16 mouse cellular contexts compared by ENCODE assay signal in the genomic region with DNA sequence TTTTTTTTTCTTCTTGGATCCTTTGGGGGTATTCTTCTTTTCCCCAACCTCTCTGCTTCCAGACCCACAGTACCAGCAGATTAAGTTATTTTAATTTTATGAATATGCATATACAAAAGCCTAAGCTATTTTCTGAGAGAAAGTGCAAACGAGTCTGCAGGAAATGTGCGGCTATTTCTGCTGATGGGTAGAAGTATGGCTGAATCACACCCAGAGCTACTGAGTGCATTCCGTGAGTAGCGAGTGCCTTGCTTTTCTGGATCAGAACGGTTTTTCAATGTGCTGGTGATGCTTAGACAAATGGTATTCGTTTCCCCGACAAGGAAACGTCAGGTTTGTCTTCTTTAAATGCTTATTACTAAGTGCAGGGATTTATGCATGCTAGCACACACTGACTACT.
A peak's percentile ranks its signal among the peaks of the same experiment; 100 is the strongest.
DNase-seq lines count a peak whose midpoint lies in the region.
"Had no signal": no experiment of that assay in that cellular context is flagged by ENCODE, and none has a peak within 500 bp of the region (broad histone marks: within the 10 kb centered on the region; RNA-seq: fewer than 3 reads in every experiment).

No protein-coding gene starts in this region.

- peak; percentile 11 to 41 for DNase-seq in frontal cortex, postnatal 36 days (ENCODE audit: low spot score in 2 of 2)
- no peak for DNase-seq in frontal cortex, postnatal 14 days (ENCODE audit: low spot score in 2 of 2)
- peak; percentile 14 to 77 for DNase-seq in left cerebral cortex, postnatal 25 days (ENCODE audit: low spot score in 2 of 2)
- DNase-seq in left cerebral cortex, adult 11 months (ENCODE audit: low spot score): no peak
- DNase-seq in right cerebral cortex, postnatal 10 days (ENCODE audit: low spot score in 2 of 2): peak; percentile 34 to 68
- DNase-seq in right cerebral cortex, postnatal 4 days: no peak
- DNase-seq in T-cell, adult 2 months (ENCODE audit: low spot score): no peak
- DNase-seq: B cell, adult 2 months; cerebellum, adult 11-12 months; cerebellum, adult 8-10 months; embryo, embryonic 11 days; gastrocnemius, postnatal 10 days; gastrocnemius, postnatal 36 days; heart, adult 2 months; heart, postnatal 14 days; heart, postnatal 4 days had no signal

- intact Hi-C loops in left cerebral cortex, postnatal 25 days (cut with DNase I): loop anchor here (10.0 kb wide), 1 partner anchor 190 kb away; no protein-coding TSS in a partner anchor

Comparison
In these comparisons a context has a peak if more than half of its experiments do, and no peak if none do; other contexts are left out.
1. DNase-seq: peak in frontal cortex, postnatal 36 days (2 of 2), left cerebral cortex, postnatal 25 days (2 of 2) and right cerebral cortex, postnatal 10 days (2 of 2); none in frontal cortex, postnatal 14 days (0 of 2), left cerebral cortex, adult 11 months (single experiment), right cerebral cortex, postnatal 4 days (single experiment) and T-cell, adult 2 months (single experiment).